Mouse (Mus musculus): ENCODE measurements around the gene Galk2.
A peak's percentile ranks its signal among the peaks of the same experiment; 100 is the strongest.

Galk2 gene

DNA sequence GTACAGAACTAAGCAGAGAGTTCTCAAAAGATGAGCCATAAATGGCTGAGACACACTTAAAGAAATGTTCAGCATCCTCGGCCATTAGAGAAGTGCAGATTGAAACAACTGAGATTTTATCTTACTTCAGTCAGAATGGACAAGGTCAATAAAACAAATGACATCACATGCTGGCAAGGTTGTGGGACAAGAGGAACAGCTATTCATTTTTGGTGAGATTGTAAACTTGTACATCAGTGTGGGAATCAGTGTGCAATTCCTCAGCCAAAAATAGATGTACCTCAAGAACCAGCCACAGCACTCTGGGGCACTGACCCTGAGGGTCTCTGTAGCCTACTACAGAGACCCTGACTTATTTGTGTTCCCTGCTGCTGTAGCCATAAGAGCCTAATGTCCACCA, 84.4 kb downstream of the Galk2 start:
- no peak for DNase-seq (ENCODE audit: low spot score in 2 of 2)

DNA sequence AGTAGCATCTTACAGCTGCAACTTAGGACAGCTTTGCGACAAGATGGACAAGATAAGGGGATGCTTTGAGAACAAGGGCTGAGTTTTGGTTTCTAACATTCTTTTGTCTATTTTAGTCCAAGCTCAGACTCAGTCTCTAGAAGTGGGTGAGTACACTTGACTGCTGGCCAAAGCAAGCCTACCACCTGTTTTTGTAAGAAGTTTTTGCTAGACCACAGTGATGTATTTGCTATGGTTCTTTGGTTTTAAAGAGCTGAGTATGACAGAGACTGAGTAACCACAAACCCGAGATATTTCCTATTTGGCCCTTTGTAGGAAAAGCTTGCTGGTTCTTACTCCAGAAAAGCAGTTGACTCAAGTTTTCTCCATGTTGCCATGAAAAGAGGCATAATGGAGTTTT, 89.3 kb downstream of the Galk2 start:
- DNase-seq (ENCODE audit: low spot score in 2 of 2): no peak

DNA sequence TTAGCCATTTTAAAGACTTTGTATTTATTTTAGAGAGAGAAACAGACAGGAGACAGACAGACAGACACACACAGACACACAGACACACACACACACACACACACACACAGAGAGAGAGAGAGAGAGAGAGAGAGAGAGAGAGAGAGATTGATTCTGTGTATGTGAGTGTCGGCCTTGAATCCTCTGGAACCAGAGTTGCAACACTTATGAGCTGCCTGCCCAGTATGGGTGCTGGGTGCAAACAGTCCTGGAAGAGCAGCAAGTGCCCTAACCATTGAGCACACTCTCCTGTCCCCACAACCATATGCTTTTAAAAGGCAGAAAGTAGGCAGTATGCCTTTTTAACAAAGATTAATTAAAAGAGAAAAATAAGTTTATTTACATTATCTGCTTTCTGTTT, 109.9 kb downstream of the Galk2 start:
- DNase-seq (ENCODE audit: low spot score in 2 of 2): no peak

- no peak for DNase-seq (ENCODE audit: low spot score in 2 of 2)
These were observed 114.3 kb downstream of the Galk2 start for GRCm38 (mm10) chr2:125973207-125973606.

DNA sequence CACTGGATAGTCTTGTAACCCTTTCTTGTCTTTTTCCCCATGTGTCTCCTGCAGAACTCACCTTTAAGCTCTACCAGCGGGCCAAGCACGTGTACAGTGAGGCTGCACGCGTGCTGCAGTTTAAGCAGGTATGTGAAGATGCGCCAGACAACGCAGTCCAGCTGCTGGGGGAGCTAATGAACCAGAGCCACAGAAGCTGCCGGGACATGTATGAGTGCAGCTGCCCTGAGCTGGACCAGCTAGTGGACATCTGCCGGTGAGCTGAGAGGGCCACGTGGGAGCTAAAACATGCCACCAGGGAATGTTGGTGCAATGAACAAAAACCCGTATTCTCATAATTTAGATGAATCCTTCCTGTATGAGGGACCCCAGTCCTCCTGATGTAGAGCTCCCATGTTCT, 116.3 kb downstream of the Galk2 start:
- no peak for DNase-seq (ENCODE audit: low spot score in 2 of 2)

- no peak for DNase-seq (ENCODE audit: low spot score in 2 of 2)
These were observed 117.0 kb downstream of the Galk2 start for GRCm38 (mm10) chr2:125975808-125976345.

- no peak for DNase-seq (ENCODE audit: low spot score in 2 of 2)
These were observed 143.4 kb downstream of the Galk2 start for GRCm38 (mm10) chr2:126002291-126002690.

DNA sequence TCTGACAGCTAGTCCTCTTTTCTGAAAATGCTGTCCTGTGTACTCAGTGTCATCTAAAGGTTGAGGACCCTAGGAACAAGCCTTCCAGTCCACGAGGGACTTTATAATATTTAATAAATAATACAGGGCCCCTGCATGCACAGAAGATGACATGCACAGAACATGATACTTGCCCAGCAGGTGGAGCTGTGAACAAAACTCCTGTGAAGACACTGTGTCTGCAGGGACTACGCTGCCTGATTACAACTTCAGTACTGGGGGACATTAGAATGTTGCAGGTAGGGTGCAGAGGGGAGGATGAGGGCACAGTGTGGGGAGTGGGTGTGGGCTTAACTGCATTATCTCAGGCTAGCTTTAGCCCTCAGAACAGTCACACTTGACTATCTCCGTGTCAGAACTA, 147.2 kb downstream of the Galk2 start:
- DNase-seq (ENCODE audit: low spot score in 2 of 2): peak in 1 of 2 experiments; percentile 7

DNA sequence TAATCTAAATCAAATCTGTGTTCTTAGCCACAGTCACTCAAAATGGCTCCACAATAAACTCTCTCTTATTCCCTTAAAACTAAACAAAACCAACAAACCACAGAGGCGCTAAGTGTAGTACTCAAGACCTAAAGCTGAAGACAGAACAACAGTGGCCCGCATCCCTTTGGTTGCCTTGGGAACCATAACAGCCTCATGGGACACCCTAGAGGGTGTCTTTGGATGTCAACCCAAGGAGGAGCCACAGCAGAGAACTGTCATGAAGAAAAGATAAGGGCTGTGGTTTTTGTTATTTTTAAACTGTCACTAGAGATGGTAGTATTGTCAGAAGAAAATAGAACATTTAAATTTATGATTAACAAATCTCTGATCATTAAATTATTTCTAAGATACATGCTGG, 147.8 kb downstream of the Galk2 start:
- DNase-seq (ENCODE audit: low spot score in 2 of 2): no peak

GRCm38 (mm10) chr2:126014989-126015710, 156.2 kb downstream of the Galk2 start:
- no peak for DNase-seq (ENCODE audit: low spot score in 2 of 2)

DNA sequence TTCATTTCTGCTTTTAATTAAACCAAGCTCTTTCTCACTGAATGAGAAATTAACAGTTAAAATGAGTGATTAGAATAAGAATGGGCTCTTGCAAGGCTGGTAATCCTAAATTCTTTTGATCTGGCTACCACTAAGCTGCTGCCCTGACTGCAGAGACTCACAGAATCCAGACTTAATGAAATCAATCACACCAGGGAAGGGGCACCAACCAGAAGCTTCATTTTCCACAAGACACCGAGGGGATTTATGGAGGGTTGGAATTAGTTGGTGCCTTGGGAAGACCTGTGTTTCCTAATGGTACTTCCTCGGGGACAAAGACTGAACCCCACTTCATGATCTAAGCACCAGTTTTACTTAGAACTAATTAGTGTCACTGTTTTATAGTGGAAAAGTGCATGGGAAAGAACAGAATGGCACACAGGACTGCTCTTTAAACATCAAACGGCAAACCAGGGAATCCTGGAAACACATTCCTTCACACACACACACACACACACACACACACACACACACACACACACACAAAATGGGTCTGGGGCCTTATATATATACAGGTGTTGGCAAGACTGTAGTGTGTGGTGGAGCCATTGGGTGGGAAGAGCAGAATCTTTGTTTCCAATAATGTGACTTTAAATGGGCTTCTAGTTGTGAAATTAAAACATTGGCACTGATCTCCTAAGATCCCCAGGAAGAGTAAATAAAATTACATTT, 157.0 kb downstream of the Galk2 start:
- DNase-seq (ENCODE audit: low spot score in 2 of 2): no peak

GRCm38 (mm10) chr2:126031186-126031900, 172.4 kb downstream of the Galk2 start:
- no peak for DNase-seq (ENCODE audit: low spot score in 2 of 2)

DNA sequence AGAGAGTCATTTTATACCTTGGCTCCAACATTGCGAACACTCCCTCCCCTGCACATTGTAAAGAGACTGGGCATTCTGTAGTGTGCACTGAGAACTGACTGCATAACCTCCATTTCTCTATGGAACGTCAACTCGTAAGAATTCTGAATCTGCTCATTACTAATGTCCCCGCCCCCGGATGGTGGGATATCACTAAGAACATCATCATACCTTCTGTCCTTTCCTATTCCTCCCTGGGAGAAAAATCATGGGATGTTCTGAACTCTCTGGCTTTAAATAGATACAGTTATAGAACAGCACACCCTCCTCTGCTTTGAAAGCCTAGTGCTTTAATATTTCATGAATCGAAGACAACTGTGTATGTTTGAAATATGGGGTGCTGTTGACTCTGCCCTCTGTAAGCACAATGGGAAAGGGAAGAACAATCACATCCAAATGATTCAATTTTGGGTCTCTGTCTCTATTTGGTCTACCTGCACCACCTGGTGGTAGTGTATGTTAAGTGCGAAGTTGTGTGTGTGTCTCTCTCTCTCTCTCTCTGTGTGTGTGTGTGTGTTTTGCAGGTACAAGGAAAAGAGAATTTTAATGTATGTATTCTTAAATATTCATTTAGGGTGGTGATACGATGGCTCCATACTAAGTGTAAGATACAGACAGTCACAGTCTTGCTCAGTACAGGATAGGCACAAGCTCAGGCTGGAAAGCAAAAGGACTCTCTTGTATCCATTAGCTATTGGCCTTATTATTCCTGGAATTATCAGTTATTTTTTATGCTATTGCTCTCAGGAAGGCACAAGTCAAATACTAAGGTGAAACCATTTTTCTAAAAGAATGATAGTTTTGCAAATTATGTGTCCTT, 174.4 kb downstream of the Galk2 start:
- DNase-seq (ENCODE audit: low spot score in 2 of 2): no peak

Data from natural killer cell, adult 2 months (primary cell).